Mouse (Mus musculus) midbrain, embryonic 15.5 days (tissue): ENCODE measurements around the gene Ssbp1. TPM values are rescaled to one million over a fixed set of nuclear protein-coding genes. Genes with fewer than 3 reads are reported as not detected.

ENCODE experiments used
- ATAC-seq: fragments of 200-750 bp; cut with Nextera tagmentation; replicated peaks from 2 replicates; pipeline ENCODE4 v1.8.0; 2017; ENCODE audit warnings: moderate TSS enrichment
- H3K27ac ChIP-seq: fragments of 300-500 bp; sonication (generic); 2 replicates; pipeline ENCODE4 v1.5.1; 2015; ENCODE audit warnings: mild to moderate bottlenecking, inconsistent platforms
- H3K27me3 ChIP-seq: fragments of 300-500 bp; sonication (generic); replicated peaks from 2 replicates; pipeline ENCODE4 v1.6.1; 2015; ENCODE audit warnings: inconsistent platforms
- H3K36me3 ChIP-seq: fragments of 300-500 bp; sonication (generic); replicated peaks from 2 replicates; pipeline ENCODE4 v1.6.1; 2015; ENCODE audit warnings: inconsistent platforms
- H3K4me1 ChIP-seq: fragments of 300-500 bp; sonication (generic); 2 replicates; pipeline ENCODE4 v1.6.1; 2015; ENCODE audit warnings: inconsistent platforms
- H3K4me2 ChIP-seq: fragments of 300-500 bp; sonication (generic); 2 replicates; pipeline ENCODE4 v1.6.1; 2015; ENCODE audit warnings: inconsistent platforms, mild to moderate bottlenecking, moderate library complexity
- H3K4me3 ChIP-seq: fragments of 300-500 bp; sonication (generic); 2 replicates; pipeline ENCODE4 v1.5.1; 2015; ENCODE audit warnings: mild to moderate bottlenecking, inconsistent platforms
- H3K9ac ChIP-seq: fragments of 300-500 bp; sonication (generic); 2 replicates; pipeline ENCODE4 v1.6.1; 2015; ENCODE audit warnings: mild to moderate bottlenecking, inconsistent platforms
- H3K9me3 ChIP-seq: fragments of 300-500 bp; sonication (generic); 2 replicates; pipeline ENCODE4 v1.6.1; 2016; ENCODE audit warnings: inconsistent platforms
- WGBS: fragments of 180-500 bp; shearing (Covaris S2); methylation state at CpG from one replicate; pipeline ENCODE4 v1.1.7; 2015; ENCODE audit warnings: mixed read lengths; 5-methylcytosine and 5-hydroxymethylcytosine counted together
- polyA plus RNA-seq: library from polyadenylated mRNA; unstranded; fragments of >200 nt; fragmentation: Nextera tagmentation; extraction: Ambion mirVana; gene quantifications from 2 replicates; pipeline ENCODE4 v1.2.1, GENCODE M21; 2015

The Ssbp1 gene
- polyA plus RNA-seq, 1 experiment from 2014 or later: 104 TPM

- H3K27me3 ChIP-seq: no peaks in the 10 kb centered on the region
- no peaks in the 10 kb centered on the region for H3K4me1 ChIP-seq
- no peak overlapping the region for H3K4me2 ChIP-seq
- H3K9ac ChIP-seq: no peak overlapping the region
- no peaks in the 10 kb centered on the region for H3K9me3 ChIP-seq
- H3K4me3 ChIP-seq: no peak overlapping the region
- WGBS: 95% methylated on average over 1 of the region's 1 CpGs
- ATAC-seq: no peak
- H3K27ac ChIP-seq: no peak overlapping the region
- peaks cover 47% of the 10 kb centered on the region for H3K36me3 ChIP-seq
These were observed 8.6 kb downstream of the Ssbp1 start for GRCm38 (mm10) chr6:40479705-40480104.

- 92% methylated on average over 5 of the region's 5 CpGs for WGBS
- H3K9ac ChIP-seq: no peak overlapping the region
- H3K9me3 ChIP-seq: no peaks in the 10 kb centered on the region
- H3K4me3 ChIP-seq: no peak overlapping the region
- H3K36me3 ChIP-seq: peaks cover 31% of the 10 kb centered on the region
- no peak for ATAC-seq
- no peaks in the 10 kb centered on the region for H3K4me1 ChIP-seq
- no peaks in the 10 kb centered on the region for H3K27me3 ChIP-seq
- no peak overlapping the region for H3K4me2 ChIP-seq
- no peak overlapping the region for H3K27ac ChIP-seq
These were observed 11.2 kb downstream of the Ssbp1 start for GRCm38 (mm10) chr6:40482318-40482717.

GRCm38 (mm10) chr6:40490933-40491332, 19.8 kb downstream of the Ssbp1 start, which contains the start of gene Tas2r137:
Gene Tas2r137 (plus strand): TSS chr6:40491233.
- no peaks in the 10 kb centered on the region for H3K4me1 ChIP-seq
- no peak within 1 kb of the TSS for H3K4me2 ChIP-seq
- H3K9me3 ChIP-seq: no peaks in the 10 kb centered on the region
- no peak within 1 kb of the TSS for H3K9ac ChIP-seq
- H3K4me3 ChIP-seq: no peak within 1 kb of the TSS
- no peak for ATAC-seq
- no peaks in the 10 kb centered on the region for H3K36me3 ChIP-seq
- H3K27ac ChIP-seq: no peak within 1 kb of the TSS
- H3K27me3 ChIP-seq: no peaks in the 10 kb centered on the region

- no peaks in the 10 kb centered on the region for H3K36me3 ChIP-seq
- no peak within 1 kb of the TSS for H3K27ac ChIP-seq
- 93% methylated on average over 3 of the region's 3 CpGs for WGBS
- H3K4me2 ChIP-seq: no peak within 1 kb of the TSS
- no peaks in the 10 kb centered on the region for H3K4me1 ChIP-seq
- no peaks in the 10 kb centered on the region for H3K9me3 ChIP-seq
- no peak for ATAC-seq
- no peaks in the 10 kb centered on the region for H3K27me3 ChIP-seq
- H3K4me3 ChIP-seq: no peak within 1 kb of the TSS
- H3K9ac ChIP-seq: no peak within 1 kb of the TSS
These were observed 22.1 kb downstream of the Ssbp1 start, which contains the start of gene Tas2r108 for GRCm38 (mm10) chr6:40493229-40493628. Gene Tas2r108 (plus strand): TSS chr6:40493529.

GRCm38 (mm10) chr6:40519408-40519807, 48.3 kb downstream of the Ssbp1 start, which contains the start of gene Prss37:
Gene Prss37 (minus strand): TSS chr6:40519508.
- WGBS: 80% methylated on average over 1 of the region's 1 CpGs
- H3K9ac ChIP-seq: no peak within 1 kb of the TSS
- no peak within 1 kb of the TSS for H3K27ac ChIP-seq
- no peak within 1 kb of the TSS for H3K4me2 ChIP-seq
- no peaks in the 10 kb centered on the region for H3K27me3 ChIP-seq
- H3K4me1 ChIP-seq: no peaks in the 10 kb centered on the region
- H3K4me3 ChIP-seq: no peak within 1 kb of the TSS
- ATAC-seq: no peak
- H3K36me3 ChIP-seq: no peaks in the 10 kb centered on the region
- H3K9me3 ChIP-seq: no peaks in the 10 kb centered on the region

Other genes starting within 250 kb of the Ssbp1 start
- 59.2 and 60.2 TPM in 2 replicates for gene Agk, start 146.2 kb upstream of the Ssbp1 start, polyA plus RNA-seq
- 12.5 and 13.4 TPM in 2 replicates for gene E330009J07Rik, start 35.2 kb upstream of the Ssbp1 start, polyA plus RNA-seq
- gene Wee2, start 32.3 kb upstream of the Ssbp1 start, polyA plus RNA-seq: 0.20 and 0.21 TPM in 2 replicates
- gene Tas2r137, start 19.9 kb downstream of the Ssbp1 start, polyA plus RNA-seq: not detected in 2 replicates
- not detected in 2 replicates for gene Tas2r108, start 22.2 kb downstream of the Ssbp1 start, polyA plus RNA-seq
- not detected in 2 replicates for gene Prss37, start 48.2 kb downstream of the Ssbp1 start, polyA plus RNA-seq
- 0.06 and 0.18 TPM in 2 replicates for gene Olfr461, start 83.7 kb downstream of the Ssbp1 start, polyA plus RNA-seq
- gene Olfr460, start 98.1 kb downstream of the Ssbp1 start, polyA plus RNA-seq: not detected in 2 replicates
- gene Clec5a, start 114.5 kb downstream of the Ssbp1 start, polyA plus RNA-seq: 0.40 and 0.71 TPM in 2 replicates
- not detected in 2 replicates for gene Tas2r138, start 142.0 kb downstream of the Ssbp1 start, polyA plus RNA-seq
- 0.08 and 0.18 TPM in 2 replicates for gene Mgam, start 157.5 kb downstream of the Ssbp1 start, polyA plus RNA-seq